Mouse (Mus musculus): ENCODE data around the gene Gm21764.
"Not testable (repeated sequence)": the region's sequence is repeated elsewhere in the genome, so short reads cannot be mapped to it uniquely, and the experiment has no call there.

Gm21764 gene

GRCm38 (mm10) chrY:18061712-18062111 is at the start of gene Gm21764:
Gene Gm21764 (minus strand): TSS chrY:18061812.
- DNase-seq, result not testable (repeated sequence)

- not testable (repeated sequence) for DNase-seq
These were observed 27.2 kb upstream of the Gm21764 start, which contains the start of gene Ssty1 for GRCm38 (mm10) chrY:18088816-18089215. Gene Ssty1 (plus strand): TSS chrY:18089116.

Measured in kidney, postnatal 25 days (tissue).